Mouse (Mus musculus): ENCODE measurements at regions not wholly inside any gene's neighbourhood (a gene's known extent, or its start where the extent isn't known, plus 50 kb on each side); places are given as distances from the start of the nearest gene placed in this dataset.

DNA sequence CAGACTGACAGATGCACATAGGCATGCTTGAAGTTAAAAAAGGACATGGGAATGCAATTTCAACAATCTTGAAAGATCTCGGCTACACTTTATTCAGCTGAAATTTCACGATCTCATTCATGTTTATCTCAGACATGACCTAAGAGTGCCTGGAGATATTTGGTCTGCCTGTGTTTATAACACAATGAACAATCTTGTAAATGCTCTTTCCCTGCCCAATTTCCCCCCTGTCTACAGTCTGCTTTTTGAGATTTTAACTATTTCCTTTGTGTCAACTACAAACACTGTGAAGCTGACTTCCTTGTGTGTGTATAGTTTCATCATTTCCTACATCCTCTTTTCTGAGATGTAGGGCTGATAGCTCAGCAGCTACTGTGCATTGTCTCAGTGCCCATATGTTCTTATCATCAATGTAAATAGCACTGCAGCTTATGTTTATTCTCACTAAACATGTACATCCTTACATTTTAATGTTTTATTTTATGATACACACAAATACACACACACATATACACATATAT is 319.4 kb upstream of the A1bg start:
- no peak for TF ChIP-seq TCF12 (IDR thresholded peaks at IDR 0.05; ENCODE audit: low read depth, low read length)
- no peak for TF ChIP-seq CTCF (conservative IDR thresholded peaks at IDR 0.05 in 1 of 2, IDR thresholded peaks at IDR 0.05 in 1 of 2; ENCODE audit: low read depth in 2 of 2, low read length in 2 of 2)
- no peak for TF ChIP-seq POLR2A (IDR thresholded peaks at IDR 0.05; ENCODE audit: low read depth, low read length)
- no peak for TF ChIP-seq UBTF (IDR thresholded peaks at IDR 0.05; ENCODE audit: low read depth, low read length)
- TF ChIP-seq POLR2AphosphoS2 (IDR thresholded peaks at IDR 0.05; ENCODE audit: low read depth, low read length): no peak
- no peak for TF ChIP-seq EP300 (IDR thresholded peaks at IDR 0.05; ENCODE audit: low read length)
- no peak for TF ChIP-seq MAZ (IDR thresholded peaks at IDR 0.05; ENCODE audit: low read depth, low read length)
- no peak for TF ChIP-seq E2F4 (IDR thresholded peaks at IDR 0.05; ENCODE audit: insufficient replicate concordance, low read depth, low read length)
- no peak for TF ChIP-seq SIN3A (IDR thresholded peaks at IDR 0.05; ENCODE audit: low read length)

Data from CH12.LX (cell line).